Mouse (Mus musculus) adrenal gland, adult (tissue): ENCODE results near the gene Smarcd2.

Experiments
- DNase-seq, 2 experiments: peaks; one replicate each; pipeline ENCODE4 v3.0.0; 2022 to 2023; ENCODE audit warnings: low spot score in 1 of 2; ENCODE audit not compliant: inconsistent age in 2 of 2

The Smarcd2 gene

DNA sequence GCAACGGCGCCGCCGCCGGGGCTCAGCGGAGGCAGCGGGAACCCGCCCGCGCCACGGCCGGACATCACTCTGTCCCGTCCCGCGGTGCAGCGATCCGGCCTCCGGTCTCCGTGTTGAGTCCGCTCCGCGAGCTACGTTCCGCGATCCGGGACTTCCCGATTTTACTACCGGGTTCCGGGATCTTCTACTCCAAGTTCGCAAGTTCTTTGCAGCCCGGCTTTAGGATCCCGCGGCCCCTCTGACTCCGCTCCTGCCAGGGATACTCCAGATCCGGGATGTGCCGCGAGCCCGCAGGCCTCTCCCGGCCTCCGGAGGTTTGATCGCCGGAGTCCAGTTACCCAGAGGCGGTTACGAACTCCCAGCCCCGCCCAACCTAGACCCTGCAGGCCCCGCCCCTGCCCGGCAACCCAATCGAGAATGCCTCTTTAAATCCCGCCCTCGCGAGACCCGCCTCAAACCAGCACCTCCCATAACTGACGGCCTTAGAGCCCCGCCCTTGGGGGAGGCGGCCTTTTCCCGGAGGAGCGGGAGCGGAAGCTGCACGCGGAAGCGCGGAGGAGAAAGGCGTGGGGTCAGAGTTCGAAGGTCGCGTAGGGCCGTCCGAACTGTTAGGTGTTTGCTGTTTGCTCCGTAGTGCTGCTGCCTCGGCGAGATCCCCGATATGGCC is at the start of gene Smarcd2:
Gene Smarcd2, minus strand, starts transcription at position 329 of the 667 bp plus-strand sequence.
- peak; percentile 100 for DNase-seq

- peak in 1 of 2 experiments; percentile 36 for DNase-seq
Observed at GRCm38 (mm10) chr11:106318406-106319366, 45.9 kb upstream of the Smarcd2 start.

DNA sequence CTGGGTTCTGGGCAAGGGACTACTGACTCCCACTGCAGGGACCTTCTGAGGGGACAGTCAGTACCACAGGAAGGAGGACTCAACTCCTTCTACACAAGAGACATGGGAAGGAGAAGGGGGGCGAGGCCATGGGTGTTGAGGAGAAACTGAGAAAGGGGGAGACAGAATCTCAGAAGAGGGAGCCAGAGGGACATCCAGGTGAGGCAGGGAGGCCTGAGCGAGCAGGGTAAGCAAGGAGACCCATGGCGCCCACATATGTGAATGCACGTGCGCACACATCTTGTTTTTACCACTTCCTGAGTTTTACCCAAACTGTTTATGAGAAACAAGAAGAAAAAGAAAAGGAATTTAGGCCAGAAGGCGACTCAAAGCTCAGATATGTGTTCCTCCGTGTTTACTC is 45.0 kb upstream of the Smarcd2 start:
- no peak for DNase-seq

GRCm38 (mm10) chr11:106316416-106316815 is 43.6 kb upstream of the Smarcd2 start:
- no peak for DNase-seq

GRCm38 (mm10) chr11:106314333-106314812 is 41.6 kb upstream of the Smarcd2 start, which contains the start of gene Cd79b:
TSS of gene Cd79b (minus strand) at chr11:106314762.
- DNase-seq, result no peak

DNA sequence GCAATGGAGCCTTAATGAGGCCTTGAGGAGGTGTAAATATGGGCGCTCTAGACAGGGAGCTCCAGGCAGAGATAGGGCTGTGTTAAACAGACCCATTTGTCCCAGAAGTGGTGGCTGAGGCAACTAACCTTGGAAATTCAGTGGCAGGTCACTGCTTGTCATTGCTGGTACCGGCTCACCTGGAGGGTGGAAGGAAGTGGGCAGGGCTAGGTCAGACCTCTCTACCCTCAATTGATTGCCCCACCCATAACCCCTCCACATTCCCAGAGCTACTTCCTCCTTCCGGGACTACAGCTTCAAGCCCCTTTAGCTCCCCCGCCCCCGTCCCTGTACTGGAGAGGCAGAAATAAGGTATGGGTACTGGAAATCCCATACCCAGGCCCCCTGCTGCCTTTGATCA is 40.8 kb upstream of the Smarcd2 start:
- DNase-seq, result no peak

DNA sequence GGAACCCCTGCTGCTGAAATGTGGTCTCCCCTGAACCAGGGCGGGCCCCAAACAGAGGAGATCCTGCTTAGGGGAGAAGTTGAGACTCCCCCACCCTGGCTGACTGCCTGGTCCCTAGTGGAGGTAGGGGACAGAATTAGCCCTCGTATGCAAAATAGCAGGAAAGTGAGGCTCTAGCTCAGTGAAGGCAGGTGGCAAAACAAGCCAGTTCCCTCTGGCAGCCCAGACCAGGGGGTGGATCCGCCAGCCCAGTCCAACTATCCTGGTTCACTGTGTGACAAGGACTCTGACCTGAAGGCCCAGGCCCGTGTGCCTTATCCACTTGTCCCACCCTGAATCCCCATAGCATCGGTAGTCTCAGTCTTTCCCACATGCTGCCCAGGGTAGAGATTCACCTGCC is 37.4 kb upstream of the Smarcd2 start:
- no peak for DNase-seq

DNA sequence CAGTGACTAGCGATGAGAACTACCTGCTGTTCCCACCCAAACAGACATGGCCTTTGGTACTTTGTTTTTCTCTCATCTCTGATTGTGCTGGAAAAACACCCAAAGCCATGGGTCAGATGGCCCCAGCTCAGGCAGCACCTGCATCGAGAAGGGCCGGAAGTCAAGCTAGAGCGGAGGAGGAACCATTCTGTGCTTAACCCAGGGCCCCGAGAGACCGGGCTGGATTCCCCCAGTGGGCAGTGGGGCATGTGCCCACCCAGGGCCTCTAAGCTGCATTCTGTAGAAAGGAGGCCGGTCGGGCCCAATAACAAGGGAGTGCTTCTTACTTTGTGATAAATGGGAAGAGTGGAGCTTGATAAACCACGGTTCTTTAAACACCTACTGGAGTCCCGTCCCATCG is 35.4 kb upstream of the Smarcd2 start:
- DNase-seq, result no peak

DNA sequence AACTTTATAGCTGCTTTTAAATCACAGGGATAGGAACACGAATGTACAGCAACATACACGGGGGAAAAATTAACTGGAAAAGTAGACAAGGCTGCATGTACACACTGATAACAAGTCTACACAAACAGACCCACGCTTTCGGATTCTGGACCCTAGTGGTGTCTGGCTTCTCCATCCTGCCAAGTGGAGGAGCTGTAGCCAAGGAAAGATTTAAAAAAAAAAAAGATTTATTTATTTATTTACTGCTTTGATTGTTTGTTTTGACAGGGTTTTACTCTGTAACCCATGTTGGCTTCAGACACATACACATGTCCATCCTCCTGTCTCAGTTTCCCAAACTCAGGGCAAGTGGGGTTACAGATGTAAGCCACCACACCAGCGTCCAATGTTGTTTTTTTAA is 34.7 kb upstream of the Smarcd2 start:
- DNase-seq, result no peak

DNA sequence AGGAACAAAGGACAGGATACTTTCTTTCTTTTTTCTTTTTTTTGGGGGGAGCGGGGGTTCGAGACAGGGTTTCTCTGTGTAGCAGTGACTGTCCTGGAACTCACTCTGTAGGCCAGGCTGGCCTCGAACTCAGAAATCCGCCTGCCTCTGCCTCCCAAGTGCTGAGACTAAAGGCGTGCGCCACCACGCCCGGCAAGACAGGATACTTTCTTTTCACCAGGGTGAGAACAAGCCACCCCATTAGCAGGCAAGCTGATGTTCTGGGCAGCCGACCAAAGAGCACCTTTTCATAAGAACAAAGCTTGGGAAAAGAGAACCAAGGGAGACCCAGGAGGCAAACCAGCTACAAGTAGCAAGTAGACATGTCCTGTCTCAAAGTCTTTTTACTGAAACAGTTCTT is 34.0 kb upstream of the Smarcd2 start:
- DNase-seq, result no peak

GRCm38 (mm10) chr11:106306065-106306385 is 33.3 kb upstream of the Smarcd2 start:
- DNase-seq, result no peak

- DNase-seq, result no peak
Observed at GRCm38 (mm10) chr11:106305348-106306064, 32.7 kb upstream of the Smarcd2 start.

DNA sequence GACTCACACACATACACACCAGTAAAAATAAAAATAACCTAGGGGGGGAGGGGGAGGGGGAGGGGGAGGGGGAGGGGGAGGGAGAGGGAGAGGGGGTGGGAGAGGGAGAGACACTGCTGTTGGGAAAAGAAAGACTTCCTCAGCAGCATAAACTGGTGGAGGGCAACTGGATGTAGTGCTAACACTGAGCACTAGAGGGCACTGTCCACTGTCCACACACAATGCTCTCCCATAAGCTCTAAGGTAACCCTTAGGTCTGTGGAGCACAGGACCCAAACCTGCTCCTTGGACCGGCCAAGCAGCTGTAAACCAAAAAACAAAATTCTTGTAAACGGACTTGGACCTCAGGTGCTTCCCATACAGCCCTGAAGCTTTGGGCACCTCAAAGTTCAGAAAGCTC is 29.9 kb upstream of the Smarcd2 start:
- peak; percentile 45 to 75 for DNase-seq

DNA sequence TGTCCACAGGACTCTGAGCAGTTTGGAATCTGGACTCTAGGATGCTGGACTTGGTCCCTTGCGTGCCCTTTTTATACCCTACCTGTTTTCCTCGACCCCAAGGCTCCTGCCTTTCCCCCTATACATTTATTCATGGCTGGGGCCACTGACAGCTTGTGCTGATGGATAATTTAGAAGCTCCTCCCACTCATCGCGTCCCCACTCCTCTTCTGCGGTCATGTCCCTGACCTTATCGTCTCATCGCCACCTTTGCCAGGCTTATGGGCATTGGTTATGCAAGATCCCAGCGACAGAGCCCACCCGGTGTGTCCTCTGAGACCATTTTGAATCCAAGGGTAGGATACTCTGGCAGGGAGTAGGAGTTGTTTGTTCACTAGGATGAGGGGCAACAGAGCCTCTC is 29.0 kb upstream of the Smarcd2 start, which contains the start of gene Gh:
Gene Gh, minus strand, starts transcription at position 101 of the 400 bp plus-strand sequence.
- no peak for DNase-seq

- DNase-seq, result peak in 1 of 2 experiments; percentile 50
Observed at GRCm38 (mm10) chr11:106291861-106292260, 19.1 kb upstream of the Smarcd2 start.

GRCm38 (mm10) chr11:106290376-106290775 is 17.6 kb upstream of the Smarcd2 start:
- DNase-seq, result no peak

- DNase-seq, result peak; percentile 84 to 88
Observed at GRCm38 (mm10) chr11:106289369-106289768, 16.6 kb upstream of the Smarcd2 start.

GRCm38 (mm10) chr11:106286987-106287386 is 14.2 kb upstream of the Smarcd2 start:
- DNase-seq, result no peak

DNA sequence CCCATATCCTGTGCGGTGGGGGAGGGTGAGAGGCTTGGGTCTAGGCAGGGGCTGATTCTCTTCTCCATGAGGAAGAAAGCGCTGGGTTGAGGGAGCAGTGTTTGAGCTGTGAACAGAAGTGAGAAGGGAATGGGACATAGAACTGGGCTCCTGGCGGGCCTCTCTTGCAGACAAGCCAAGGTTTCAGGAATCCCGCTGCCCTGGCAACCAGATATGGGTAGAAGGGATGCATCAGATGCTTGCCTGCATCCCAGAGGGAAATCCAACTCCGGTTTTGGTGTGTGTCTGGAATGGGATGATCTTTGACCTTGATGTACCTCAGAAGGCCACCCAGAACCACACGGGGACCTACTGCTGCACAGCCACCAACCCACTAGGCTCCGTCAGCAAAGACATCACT is 13.4 kb upstream of the Smarcd2 start:
- no peak for DNase-seq

GRCm38 (mm10) chr11:106284126-106284525 is 11.4 kb upstream of the Smarcd2 start:
- DNase-seq, result peak in 1 of 2 experiments; percentile 54

DNA sequence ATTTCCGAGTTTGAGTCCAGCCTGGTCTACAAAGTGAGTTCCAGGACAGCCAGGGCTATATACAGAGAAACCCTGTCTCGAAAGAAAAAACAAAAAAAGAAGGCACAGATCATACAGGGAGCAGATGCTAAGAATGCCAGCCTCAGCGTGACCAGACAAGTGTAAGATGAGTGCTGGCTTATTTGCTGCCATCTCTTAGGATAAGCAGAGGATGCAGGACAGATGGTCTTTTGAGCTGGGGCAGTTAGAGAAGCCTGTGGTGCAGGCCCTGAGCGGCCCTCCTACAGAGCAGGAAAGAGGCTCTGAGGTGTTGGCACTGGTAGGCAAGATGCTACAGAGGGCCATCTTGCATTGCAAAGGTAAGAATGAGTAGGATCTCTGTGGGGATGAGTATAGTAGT is 10.6 kb upstream of the Smarcd2 start:
- DNase-seq, result no peak
